Mouse (Mus musculus) G1E (cell line): ENCODE results near the gene Fam129a. TPM values are rescaled to one million over a fixed set of nuclear protein-coding genes. Genes with fewer than 3 reads are reported as not detected.

ENCODE experiments used
- ATAC-seq: 2 replicates; pipeline ENCODE4 v1.8.0; 2016; ENCODE audit warnings: mild to moderate bottlenecking; ENCODE audit not compliant: insufficient number of reproducible peaks, poor library complexity, low FRiP score, severe bottlenecking; ENCODE audit errors: extremely low read depth
- DNase-seq: peaks from one replicate; pipeline ENCODE4 v3.0.0; 2012; ENCODE audit warnings: low spot score
- H3K27me3 ChIP-seq: 2 replicates; pipeline ENCODE4 v1.6.1; 2012; ENCODE audit warnings: mild to moderate bottlenecking, low read length, inconsistent platforms; ENCODE audit not compliant: insufficient read depth
- H3K36me3 ChIP-seq: replicated peaks from 2 replicates; pipeline ENCODE3; 2012; ENCODE audit warnings: mild to moderate bottlenecking, inconsistent platforms
- H3K4me1 ChIP-seq: 2 replicates; pipeline ENCODE4 v1.6.1; 2012; ENCODE audit warnings: low read depth, low read length, inconsistent platforms, mixed read lengths; ENCODE audit not compliant: insufficient read depth
- H3K4me3 ChIP-seq: 2 replicates; pipeline ENCODE4 v1.5.1; 2012; ENCODE audit warnings: low read depth, mild to moderate bottlenecking, inconsistent platforms, low read length, moderate library complexity, mixed read lengths
- H3K9me3 ChIP-seq: replicated peaks from 2 replicates; pipeline ENCODE4 v1.6.1; 2012; ENCODE audit warnings: inconsistent platforms
- CTCF ChIP-seq: IDR thresholded peaks from 2 replicates; pipeline ENCODE4 v1.5.1; 2012; ENCODE audit warnings: low read depth, low read length, inconsistent platforms, mixed read lengths
- GATA1 ChIP-seq: IDR thresholded peaks from 2 replicates; pipeline ENCODE4 v1.6.1; 2012; ENCODE audit warnings: borderline replicate concordance, low read length, inconsistent platforms, mixed read lengths
- GATA2 ChIP-seq: IDR thresholded peaks from 2 replicates; pipeline ENCODE4 v1.6.1; 2012; ENCODE audit warnings: low read depth, low read length, inconsistent platforms, borderline replicate concordance
- POLR2AphosphoS5 ChIP-seq: IDR thresholded peaks from 2 replicates; pipeline ENCODE4 v1.6.1; 2012; ENCODE audit warnings: low read depth, low read length, inconsistent platforms; ENCODE audit not compliant: insufficient replicate concordance
- TAL1 ChIP-seq: conservative IDR thresholded peaks from 2 replicates; pipeline ENCODE4 v1.6.1; 2012; ENCODE audit warnings: low read depth, low read length, inconsistent platforms, mixed read lengths
- polyA plus RNA-seq: library from polyadenylated mRNA; stranded (reverse); fragments of >175 nt; gene quantifications from 2 replicates; pipeline ENCODE4 v1.2.3, GENCODE M21; 2012
- total RNA-seq, 2 experiments: library from RNA; stranded (forward) in 1 of 2; stranded (reverse) in 1 of 2; fragments of 200-1000 nt in 1 of 2; fragments of >200 nt in 1 of 2; fragmentation: Nextera tagmentation in 1 of 2; gene quantifications; 2 replicates each; pipeline ENCODE4 v1.2.3; 2014 to 2017

Fam129a gene
- total and polyA plus RNA-seq, 3 experiments = 0.60 TPM; not detected in 2

DNA sequence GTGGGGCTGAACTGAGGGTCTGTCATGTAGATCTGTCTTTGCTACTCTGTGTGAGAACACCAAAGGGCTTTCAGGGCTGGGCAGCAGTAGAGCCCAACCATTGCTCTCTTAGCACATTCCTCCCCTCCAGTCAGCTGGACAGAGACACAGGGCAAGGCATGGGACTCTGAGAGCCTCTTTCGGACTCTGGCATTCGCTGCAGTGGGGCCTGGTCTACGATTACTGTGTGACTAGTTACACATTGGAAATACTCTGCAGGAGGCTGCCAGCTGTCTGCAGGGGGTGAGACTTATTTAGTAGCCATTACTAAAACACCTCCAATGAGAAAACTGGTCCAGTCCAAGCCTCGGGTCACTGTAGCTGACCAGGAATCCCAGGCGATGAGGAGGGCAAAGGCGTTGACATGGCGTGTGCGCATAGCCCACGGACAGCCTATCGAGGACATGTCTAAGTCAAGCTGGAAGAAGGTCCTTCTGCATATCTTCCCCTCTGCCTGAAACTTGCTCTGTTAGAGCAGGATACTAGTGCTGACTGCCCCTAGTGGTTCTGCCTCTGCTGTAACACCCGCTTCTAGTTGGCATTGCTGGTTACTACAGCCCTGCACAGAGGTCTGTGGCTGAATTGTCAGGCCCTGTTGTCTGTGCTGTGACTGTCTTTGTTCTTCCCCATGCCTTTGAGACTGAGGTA, 145.2 kb downstream of the Fam129a start:
- Histone ChIP-seq H3K4me3 (no peak overlapping the region), H3K27me3 (peaks cover 31% of the 10 kb centered on the region), H3K36me3 (no peaks in the 10 kb centered on the region), H3K9me3 (no peaks in the 10 kb centered on the region), H3K4me1 (peaks cover 22% of the 10 kb centered on the region)
- DNase-seq = no peak
- ATAC-seq = no peak
- TF ChIP-seq GATA1 (no peak), TAL1 (no peak), CTCF (no peak), GATA2 (no peak), POLR2AphosphoS5 (no peak)

DNA sequence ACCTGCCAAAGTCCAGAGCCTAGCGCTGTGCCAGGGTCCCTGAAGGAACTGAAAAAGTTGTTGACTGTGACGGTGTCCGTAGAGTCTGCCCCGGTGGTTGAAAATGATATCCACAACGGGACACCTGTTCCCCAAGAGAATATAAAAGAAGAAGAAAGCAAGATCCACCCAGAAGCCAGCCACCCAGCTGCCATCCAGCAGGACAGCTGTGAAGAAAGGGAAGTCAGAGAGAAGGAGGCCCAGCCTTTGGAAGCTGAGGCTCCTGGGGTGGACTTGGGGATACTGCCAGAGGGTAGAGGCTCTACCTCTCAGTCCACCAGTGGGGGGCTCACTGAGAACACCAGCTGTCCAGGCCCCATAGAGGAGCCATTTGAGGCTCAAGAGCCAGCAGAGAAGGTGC, 146.6 kb downstream of the Fam129a start:
- no peak overlapping the region for H3K4me3 ChIP-seq
- H3K4me1 ChIP-seq = peaks cover 23% of the 10 kb centered on the region
- TF ChIP-seq CTCF = no peak
- no peak for TF ChIP-seq GATA2
- no peak for TF ChIP-seq GATA1
- TF ChIP-seq POLR2AphosphoS5 = no peak
- no peak for TF ChIP-seq TAL1
- DNase-seq (no peak), ATAC-seq (no peak)
- peaks cover 30% of the 10 kb centered on the region for H3K27me3 ChIP-seq
- H3K36me3 ChIP-seq = no peaks in the 10 kb centered on the region
- no peaks in the 10 kb centered on the region for H3K9me3 ChIP-seq

DNA sequence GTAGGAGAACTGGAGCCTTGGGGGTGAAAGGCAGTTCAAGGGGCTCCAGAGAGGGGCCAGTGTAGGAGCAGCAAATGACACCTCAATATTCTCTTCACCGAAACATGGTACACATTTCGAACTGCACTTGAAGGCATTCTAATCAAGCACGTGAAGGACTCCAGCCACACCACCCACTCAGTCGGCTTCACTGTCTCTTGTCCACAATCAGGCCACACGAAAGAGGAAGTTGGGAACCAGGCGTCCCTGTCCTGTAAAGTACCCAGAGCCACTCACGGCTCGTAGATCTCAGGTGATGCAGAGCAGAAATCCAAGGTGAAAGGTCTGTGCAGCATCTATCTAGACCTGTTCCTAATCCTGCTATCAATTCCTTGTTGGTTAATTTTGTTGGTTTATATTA, 147.6 kb downstream of the Fam129a start:
- peaks cover 24% of the 10 kb centered on the region for H3K4me1 ChIP-seq
- no peak overlapping the region for H3K4me3 ChIP-seq
- H3K9me3 ChIP-seq = no peaks in the 10 kb centered on the region
- TF ChIP-seq POLR2AphosphoS5 (no peak), GATA2 (no peak), GATA1 (no peak), TAL1 (no peak), CTCF (no peak)
- no peak for DNase-seq
- no peaks in the 10 kb centered on the region for H3K36me3 ChIP-seq
- peak; percentile 35; the same call in 1 of the 2 replicates for ATAC-seq
- H3K27me3 ChIP-seq = peaks cover 30% of the 10 kb centered on the region

DNA sequence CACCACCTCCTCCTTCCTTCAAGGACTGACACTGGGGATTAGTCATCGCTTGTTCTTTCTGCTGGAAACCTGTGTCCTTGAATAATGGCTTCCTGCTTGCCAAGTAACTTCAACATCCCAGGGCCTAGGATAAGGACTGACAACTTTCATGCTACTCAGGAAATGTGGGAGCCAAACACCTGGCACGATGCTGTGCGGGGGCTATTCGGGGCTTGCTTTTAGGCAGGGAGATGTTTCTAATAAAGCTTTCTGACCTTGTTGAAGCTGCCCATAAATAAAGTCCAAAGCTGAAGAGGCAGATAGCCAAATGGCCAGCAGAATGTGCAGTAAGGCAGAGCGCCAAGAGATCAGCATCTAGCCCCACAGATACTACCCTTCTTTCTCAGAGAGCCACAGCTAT, 148.9 kb downstream of the Fam129a start:
- peaks cover 30% of the 10 kb centered on the region for H3K27me3 ChIP-seq
- H3K36me3 ChIP-seq = no peaks in the 10 kb centered on the region
- TF ChIP-seq TAL1 = no peak
- no peak for TF ChIP-seq GATA1
- TF ChIP-seq CTCF = no peak
- TF ChIP-seq GATA2 = no peak
- no peak for TF ChIP-seq POLR2AphosphoS5
- DNase-seq (no peak), ATAC-seq (no peak)
- no peak overlapping the region for H3K4me3 ChIP-seq
- H3K4me1 ChIP-seq = peaks cover 22% of the 10 kb centered on the region
- H3K9me3 ChIP-seq = no peaks in the 10 kb centered on the region

DNA sequence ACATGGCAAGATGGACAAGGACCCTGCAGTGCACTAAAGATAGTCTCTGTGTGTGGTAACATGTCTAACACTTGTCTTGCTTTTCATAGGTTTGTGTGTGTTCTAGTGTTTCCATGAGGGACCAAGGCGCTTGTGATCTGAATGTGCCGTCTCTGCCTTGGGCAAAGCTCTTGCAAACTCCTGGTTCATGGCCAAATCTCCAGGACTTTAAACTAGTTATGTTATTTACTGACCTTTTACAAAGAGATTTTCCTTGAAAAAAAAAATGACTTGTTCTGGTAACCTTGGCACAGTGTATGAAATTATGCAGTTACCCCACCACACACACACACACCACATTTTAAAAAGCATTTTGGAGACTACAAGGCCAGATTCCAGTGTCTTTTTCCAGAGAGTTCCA, 149.6 kb downstream of the Fam129a start:
- Histone ChIP-seq H3K4me3 (no peak overlapping the region), H3K9me3 (no peaks in the 10 kb centered on the region), H3K36me3 (no peaks in the 10 kb centered on the region), H3K27me3 (peaks cover 30% of the 10 kb centered on the region), H3K4me1 (peaks cover 28% of the 10 kb centered on the region)
- DNase-seq (no peak), ATAC-seq (no peak)
- no peak for TF ChIP-seq GATA1

DNA sequence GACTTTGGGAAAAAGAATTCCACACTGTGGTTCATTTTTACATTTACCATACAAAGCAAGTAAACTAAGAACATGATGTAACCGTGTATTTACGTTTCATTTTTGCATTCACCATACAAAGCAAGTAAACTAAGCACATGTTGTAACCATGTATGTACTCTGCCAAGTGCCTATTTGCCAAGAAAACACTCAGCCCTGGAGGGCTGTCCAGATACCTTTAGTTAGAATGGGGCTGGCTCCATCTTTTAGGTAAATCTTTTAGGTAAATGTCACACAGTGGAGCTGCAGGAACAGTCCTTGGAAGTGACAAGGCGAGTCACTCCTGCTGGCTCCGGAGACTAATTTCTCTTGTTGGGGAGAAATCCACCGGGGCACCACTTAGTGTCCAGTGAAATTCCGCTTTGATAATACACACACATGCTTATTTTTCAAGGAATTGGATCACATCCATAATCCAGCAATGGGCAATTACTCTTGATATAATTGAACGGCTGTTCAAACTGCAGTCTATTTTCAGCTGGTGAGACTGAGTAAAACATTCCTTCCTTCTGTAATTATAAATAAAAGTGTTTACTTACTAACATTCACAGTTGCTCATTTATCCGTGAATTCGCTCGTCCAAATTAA, 150.5 kb downstream of the Fam129a start:
- Histone ChIP-seq H3K36me3 (no peaks in the 10 kb centered on the region), H3K9me3 (no peaks in the 10 kb centered on the region), H3K4me3 (no peak overlapping the region), H3K4me1 (peaks cover 30% of the 10 kb centered on the region), H3K27me3 (peaks cover 24% of the 10 kb centered on the region)
- DNase-seq = no peak
- TF ChIP-seq GATA2 (no peak), POLR2AphosphoS5 (no peak), CTCF (no peak), TAL1 (no peak), GATA1 (no peak)
- no peak for ATAC-seq
